Mouse (Mus musculus) kidney, embryonic 15.5 days (tissue): ENCODE results near the gene Emc4. TPM values are rescaled to one million over a fixed set of nuclear protein-coding genes. Genes with fewer than 3 reads are reported as not detected.

Experiments
- ATAC-seq: fragments of 200-750 bp; cut with Nextera tagmentation; replicated peaks from 2 replicates; pipeline ENCODE4 v1.8.0; 2017; ENCODE audit warnings: moderate TSS enrichment; ENCODE audit not compliant: low FRiP score
- H3K27ac ChIP-seq: fragments of 300-500 bp; sonication (generic); 2 replicates; pipeline ENCODE4 v1.5.1; 2015; ENCODE audit warnings: mild to moderate bottlenecking, inconsistent platforms
- H3K27me3 ChIP-seq: fragments of 300-500 bp; sonication (generic); 2 replicates; pipeline ENCODE4 v1.6.1; 2015; ENCODE audit warnings: inconsistent platforms
- H3K36me3 ChIP-seq: fragments of 300-500 bp; sonication (generic); 2 replicates; pipeline ENCODE4 v1.6.1; 2015; ENCODE audit warnings: inconsistent platforms
- H3K4me1 ChIP-seq: fragments of 300-500 bp; sonication (generic); 2 replicates; pipeline ENCODE4 v1.6.1; 2015; ENCODE audit warnings: inconsistent platforms
- H3K4me2 ChIP-seq: fragments of 300-500 bp; sonication (generic); 2 replicates; pipeline ENCODE4 v1.6.1; 2015; ENCODE audit warnings: moderate library complexity, mild to moderate bottlenecking, inconsistent platforms
- H3K4me3 ChIP-seq: fragments of 300-500 bp; sonication (generic); replicated peaks from 2 replicates; pipeline ENCODE4 v1.5.1; 2015; ENCODE audit warnings: mild to moderate bottlenecking, inconsistent platforms
- H3K9ac ChIP-seq: fragments of 300-500 bp; sonication (generic); 2 replicates; pipeline ENCODE4 v1.6.1; 2015; ENCODE audit warnings: mild to moderate bottlenecking, inconsistent platforms
- H3K9me3 ChIP-seq: fragments of 300-500 bp; sonication (generic); replicated peaks from 2 replicates; pipeline ENCODE4 v1.6.1; 2016; ENCODE audit warnings: inconsistent platforms
- WGBS: fragments of 180-500 bp; shearing (Covaris S2); methylation state at CpG from one replicate; pipeline ENCODE4 v1.1.7; 2015; ENCODE audit warnings: mixed read lengths; 5-methylcytosine and 5-hydroxymethylcytosine counted together
- polyA plus RNA-seq: library from polyadenylated mRNA; unstranded; fragments of >200 nt; fragmentation: Nextera tagmentation; extraction: Ambion mirVana; gene quantifications from 2 replicates; pipeline ENCODE4 v1.2.1, GENCODE M21; 2015

The Emc4 gene
- polyA plus RNA-seq, 1 experiment from 2014 or later, result 120 TPM

- Histone ChIP-seq H3K36me3 (peaks cover 23% of the 10 kb centered on the region), H3K9me3 (no peaks in the 10 kb centered on the region), H3K4me2 (no peak overlapping the region), H3K27ac (no peak overlapping the region), H3K27me3 (no peaks in the 10 kb centered on the region), H3K4me1 (no peaks in the 10 kb centered on the region), H3K4me3 (no peak overlapping the region), H3K9ac (no peak overlapping the region)
- WGBS, result 59% methylated on average over 4 of the region's 4 CpGs
- no peak for ATAC-seq
Observed at GRCm38 (mm10) chr2:112332051-112332898, 35.6 kb downstream of the Emc4 start.

- WGBS, result 71% methylated on average over 11 of the region's 11 CpGs
- Histone ChIP-seq H3K4me1 (no peaks in the 10 kb centered on the region), H3K4me2 (no peak overlapping the region), H3K27ac (no peak overlapping the region), H3K27me3 (no peaks in the 10 kb centered on the region), H3K9me3 (no peaks in the 10 kb centered on the region), H3K9ac (no peak overlapping the region), H3K36me3 (no peaks in the 10 kb centered on the region), H3K4me3 (no peak overlapping the region)
- no peak for ATAC-seq
Observed at GRCm38 (mm10) chr2:112328069-112328777, 39.6 kb downstream of the Emc4 start.

- no peak overlapping the region for H3K4me3 ChIP-seq
- H3K4me2 ChIP-seq, result no peak overlapping the region
- no peak for ATAC-seq
- no peaks in the 10 kb centered on the region for H3K9me3 ChIP-seq
- 73% methylated on average over 7 of the region's 7 CpGs for WGBS
- H3K4me1 ChIP-seq, result no peaks in the 10 kb centered on the region
- H3K36me3 ChIP-seq, result no peaks in the 10 kb centered on the region
- H3K27me3 ChIP-seq, result no peaks in the 10 kb centered on the region
- H3K9ac ChIP-seq, result no peak overlapping the region
- H3K27ac ChIP-seq, result no peak overlapping the region
Observed at GRCm38 (mm10) chr2:112318905-112319304, 48.9 kb downstream of the Emc4 start.

- no peaks in the 10 kb centered on the region for H3K36me3 ChIP-seq
- no peaks in the 10 kb centered on the region for H3K9me3 ChIP-seq
- H3K9ac ChIP-seq, result no peak overlapping the region
- H3K4me3 ChIP-seq, result no peak overlapping the region
- no peak overlapping the region for H3K27ac ChIP-seq
- ATAC-seq, result no peak
- no peaks in the 10 kb centered on the region for H3K27me3 ChIP-seq
- H3K4me2 ChIP-seq, result no peak overlapping the region
- no peaks in the 10 kb centered on the region for H3K4me1 ChIP-seq
- WGBS, result 89% methylated on average over 2 of the region's 2 CpGs
Observed at GRCm38 (mm10) chr2:112318227-112318626, 49.6 kb downstream of the Emc4 start.

GRCm38 (mm10) chr2:112315638-112316037 is 52.2 kb downstream of the Emc4 start:
- H3K4me1 ChIP-seq, result no peaks in the 10 kb centered on the region
- H3K4me3 ChIP-seq, result no peak overlapping the region
- H3K27me3 ChIP-seq, result no peaks in the 10 kb centered on the region
- ATAC-seq, result no peak
- H3K9ac ChIP-seq, result no peak overlapping the region
- no peak overlapping the region for H3K27ac ChIP-seq
- no peaks in the 10 kb centered on the region for H3K36me3 ChIP-seq
- WGBS, result 94% methylated on average over 7 of the region's 7 CpGs
- H3K4me2 ChIP-seq, result no peak overlapping the region
- H3K9me3 ChIP-seq, result no peaks in the 10 kb centered on the region

Other genes starting within 250 kb of the Emc4 start
- gene Olfr1316, start 233.1 kb downstream of the Emc4 start, polyA plus RNA-seq, result not detected in 2 replicates
- gene Olfr1317, start 227.7 kb downstream of the Emc4 start, polyA plus RNA-seq, result not detected in 2 replicates
- not detected in 2 replicates for gene Olfr1318, start 213.8 kb downstream of the Emc4 start, polyA plus RNA-seq
- gene Lpcat4, start 128.6 kb downstream of the Emc4 start, polyA plus RNA-seq, result 23.1 and 25.7 TPM in 2 replicates
- gene Nutm1, start 108.7 kb downstream of the Emc4 start, polyA plus RNA-seq, result 0.08 TPM in 1 of 2 replicates, not detected in the other
- 242 and 259 TPM in 2 replicates for gene Nop10, start 106.1 kb downstream of the Emc4 start, polyA plus RNA-seq
- gene Slc12a6, start 102.2 kb downstream of the Emc4 start, polyA plus RNA-seq, result 9.5 and 10.7 TPM in 2 replicates
- gene Gm21985, start 101.7 kb downstream of the Emc4 start, polyA plus RNA-seq, result not detected in 2 replicates
- gene Katnbl1, start 11.2 kb upstream of the Emc4 start, polyA plus RNA-seq, result 38.4 and 42.3 TPM in 2 replicates
- gene Emc7, start 87.0 kb upstream of the Emc4 start, polyA plus RNA-seq, result 19.3 and 20.0 TPM in 2 replicates
- 0.17 and 0.22 TPM in 2 replicates for gene Chrm5, start 112.7 kb upstream of the Emc4 start, polyA plus RNA-seq
- 7.2 and 9.3 TPM in 2 replicates for gene Aven, start 124.9 kb upstream of the Emc4 start, polyA plus RNA-seq